Mouse (Mus musculus) right cerebral cortex, postnatal 25 days (tissue): ENCODE data around the gene Dgki.
"Not testable (repeated sequence)": the region's sequence is repeated elsewhere in the genome, so short reads cannot be mapped to it uniquely, and the experiment has no call there.

Source experiments
- DNase-seq: peaks from one replicate; pipeline ENCODE4 v3.0.0; 2022

Gene Dgki

DNA sequence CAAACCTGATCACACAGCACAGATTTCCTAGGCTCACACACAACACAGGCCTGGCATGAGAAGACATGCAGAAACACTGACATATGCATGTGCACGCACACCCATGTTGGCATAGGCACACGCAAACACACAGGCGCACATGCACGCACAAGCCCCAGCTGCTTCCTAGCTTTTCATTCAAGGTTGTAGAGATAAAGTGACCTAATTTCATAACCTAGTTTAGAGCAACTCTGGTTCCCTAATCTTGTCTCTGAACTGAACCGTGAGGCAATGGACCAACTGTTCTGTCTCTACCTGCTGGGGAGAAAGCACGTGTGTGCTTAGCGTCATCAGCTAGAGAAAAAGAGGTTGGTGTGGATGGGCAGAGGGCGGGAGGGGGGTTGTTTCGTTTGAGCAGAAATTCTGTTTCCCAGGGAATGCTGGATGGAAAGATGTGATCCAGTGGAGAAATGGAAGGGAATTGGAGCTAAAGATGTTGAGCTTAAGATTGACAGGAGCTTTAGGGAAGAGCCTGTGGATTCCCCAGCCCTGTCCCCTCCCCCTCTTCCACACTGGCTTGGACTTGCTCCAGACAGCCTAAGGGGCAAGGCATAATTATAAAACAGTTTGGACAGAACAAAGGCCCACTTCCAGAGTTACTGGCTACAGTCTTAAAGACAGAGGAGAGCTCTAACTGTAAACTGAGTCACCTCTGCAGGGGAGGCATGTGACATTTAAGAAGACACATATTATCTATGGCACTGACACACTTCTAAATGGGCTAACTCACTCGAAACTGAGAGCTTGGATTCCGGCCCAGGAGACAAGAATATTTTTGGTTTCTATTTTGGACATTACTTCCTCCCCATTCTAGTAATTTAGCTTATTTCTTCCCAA lies 156.8 kb downstream of the Dgki start:
- DNase-seq = no peak

DNA sequence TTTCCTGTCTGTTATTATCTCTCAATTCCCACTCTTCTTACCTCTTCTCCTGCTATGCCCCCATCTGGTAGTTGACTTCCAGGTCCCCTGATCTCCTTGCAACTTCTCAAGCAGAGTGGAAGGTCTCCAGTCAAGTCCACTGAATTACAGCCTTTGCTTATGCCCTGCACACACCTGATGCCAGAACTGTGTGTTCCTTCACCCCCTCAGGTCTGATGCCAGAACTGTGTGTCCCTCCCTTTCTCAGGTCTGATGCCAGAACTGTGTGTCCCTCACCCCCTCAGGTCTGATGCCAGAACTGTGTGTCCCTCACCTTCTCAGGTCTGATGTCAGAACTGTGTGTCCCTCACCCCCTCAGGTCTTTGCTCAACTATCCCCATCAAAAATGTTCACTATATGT lies 161.2 kb downstream of the Dgki start:
- DNase-seq = no peak

DNA sequence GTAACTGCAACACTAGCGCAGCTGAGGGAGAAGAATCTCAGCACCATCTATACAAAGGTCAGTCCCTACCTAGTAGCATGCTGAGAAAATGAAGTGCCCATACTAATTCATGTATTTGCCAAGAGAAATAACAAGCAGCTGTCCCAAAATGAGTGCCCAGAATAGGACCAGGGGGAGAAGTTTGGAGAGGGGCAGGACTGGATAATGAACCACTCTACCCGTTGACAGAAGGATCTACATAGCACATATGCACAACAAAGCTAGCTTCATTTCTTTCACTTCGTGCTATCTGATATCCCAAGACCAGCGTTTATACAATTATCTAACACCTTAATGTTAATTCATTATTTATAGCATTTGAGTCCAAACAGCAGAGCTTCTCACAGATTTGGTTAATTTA lies 168.7 kb downstream of the Dgki start:
- DNase-seq = no peak

DNA sequence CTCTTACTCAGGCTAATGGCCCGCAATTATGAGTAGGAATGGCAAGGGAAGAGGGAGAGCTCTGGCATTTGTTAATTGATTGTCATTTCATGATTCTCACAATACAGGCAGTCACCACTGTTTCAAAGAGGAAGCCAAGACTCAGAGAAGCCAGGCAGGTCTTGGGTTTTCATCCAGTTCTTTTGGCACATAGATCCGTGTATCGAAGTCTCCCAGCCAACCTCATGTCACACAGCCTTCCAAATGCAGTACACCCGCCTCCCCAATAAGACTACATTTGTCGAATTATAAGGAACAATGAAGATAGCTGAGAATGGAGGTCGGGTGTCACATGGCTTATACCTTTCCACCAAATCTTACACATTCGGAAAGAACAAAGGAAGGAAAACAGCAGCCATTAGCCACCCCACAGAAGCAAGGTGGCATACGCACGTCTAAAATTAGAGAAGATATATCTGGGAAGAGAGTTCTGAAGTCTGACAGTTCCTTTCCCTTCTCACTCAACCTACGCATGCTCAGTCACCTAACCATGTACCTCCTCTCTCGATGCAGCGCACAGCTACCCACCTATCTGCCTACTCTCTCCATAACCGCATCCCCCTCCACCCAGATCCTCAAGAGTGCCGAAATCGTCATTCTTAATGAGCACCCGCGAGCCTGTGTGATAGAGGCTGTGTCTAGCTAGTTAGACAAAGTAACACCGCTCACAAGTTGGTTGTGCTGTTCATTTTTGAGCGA lies 179.4 kb downstream of the Dgki start:
- DNase-seq = no peak

DNA sequence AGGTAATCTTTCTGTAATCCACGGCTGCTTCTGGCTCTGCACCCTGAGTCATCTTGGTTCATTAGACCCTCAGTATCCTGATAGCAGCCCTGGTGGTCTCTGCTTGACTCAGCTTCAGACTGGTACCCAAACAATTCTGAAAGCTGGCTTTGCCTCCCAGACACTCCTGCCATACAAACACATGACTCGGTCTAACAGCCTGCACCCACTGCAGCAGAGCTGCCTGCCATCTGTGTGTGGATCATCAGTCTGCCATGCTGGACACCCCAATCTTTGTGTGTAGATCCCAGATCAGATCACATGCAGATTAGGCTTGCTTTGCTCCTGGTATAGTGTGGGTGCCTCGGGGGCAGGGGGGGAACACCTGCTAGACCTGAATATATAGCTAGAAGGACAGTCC lies 180.8 kb downstream of the Dgki start:
- DNase-seq = no peak

- no peak for DNase-seq
Measured at GRCm38 (mm10) chr6:37113048-37113447, 186.9 kb downstream of the Dgki start.

GRCm38 (mm10) chr6:37106236-37106635 lies 193.7 kb downstream of the Dgki start:
- DNase-seq = not testable (repeated sequence)

DNA sequence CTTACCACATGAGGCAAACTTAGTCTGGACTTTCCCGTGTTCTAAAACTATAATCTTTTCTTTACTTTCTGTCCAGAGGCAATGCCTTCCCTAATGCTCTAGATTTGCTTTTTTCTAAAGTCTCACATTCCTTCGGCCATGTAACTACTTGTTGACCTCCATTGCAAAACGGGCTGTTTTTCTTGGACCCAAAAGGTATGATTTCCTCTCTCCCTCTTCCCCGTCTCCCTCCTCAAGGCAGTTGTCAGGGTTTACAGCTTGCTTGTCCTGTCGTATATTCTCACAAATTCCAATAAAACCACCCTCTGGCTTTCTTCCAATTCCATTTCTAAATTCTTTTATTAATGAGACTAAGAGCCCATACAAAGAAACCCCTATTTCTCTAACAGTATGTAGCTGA lies 199.6 kb downstream of the Dgki start:
- no peak for DNase-seq

- DNase-seq = peak; percentile 80
Measured at GRCm38 (mm10) chr6:37097356-37098155, 202.4 kb downstream of the Dgki start.

GRCm38 (mm10) chr6:37096840-37097305 lies 203.1 kb downstream of the Dgki start:
- peak; percentile 38 for DNase-seq

- no peak for DNase-seq
Measured at GRCm38 (mm10) chr6:37089148-37090111, 210.6 kb downstream of the Dgki start.

GRCm38 (mm10) chr6:37082990-37083389 lies 217.0 kb downstream of the Dgki start:
- no peak for DNase-seq

GRCm38 (mm10) chr6:37072401-37073016 lies 227.5 kb downstream of the Dgki start:
- DNase-seq = no peak

DNA sequence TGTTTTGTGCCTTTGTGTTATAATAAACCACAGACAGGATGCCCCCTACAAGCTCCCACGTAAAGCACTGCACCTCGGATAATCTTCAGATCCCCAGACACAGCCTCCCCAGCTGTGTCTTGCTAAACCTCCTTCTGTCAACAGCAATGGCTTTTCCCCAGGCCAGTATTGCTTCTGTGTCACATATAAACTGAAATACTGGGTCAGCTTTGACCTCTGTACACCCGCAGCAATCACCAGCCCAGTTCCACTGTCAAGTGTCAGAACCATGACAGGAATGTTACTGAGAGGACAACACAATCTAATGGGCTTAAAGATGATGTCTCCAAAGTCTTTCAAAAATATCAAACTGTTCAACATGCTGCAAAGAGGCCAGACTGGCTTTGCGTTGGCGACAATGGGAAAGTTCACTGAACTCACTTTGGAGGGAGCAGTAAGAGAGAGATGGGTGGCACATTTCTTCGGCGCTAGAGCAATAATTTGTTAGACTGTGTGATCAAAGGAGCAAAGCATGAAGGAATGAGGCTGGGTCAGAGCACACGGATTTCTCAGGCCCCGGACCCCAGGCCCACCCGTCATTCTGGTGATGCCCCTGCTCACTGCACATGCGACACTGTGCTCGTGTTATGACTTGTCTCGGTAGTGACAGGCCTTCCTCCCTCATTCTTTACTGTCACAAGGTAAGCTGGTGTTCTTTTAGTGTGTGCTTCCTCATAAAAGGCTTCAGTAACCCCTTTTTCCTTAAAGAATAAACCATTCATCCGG lies 230.0 kb downstream of the Dgki start:
- DNase-seq = no peak

DNA sequence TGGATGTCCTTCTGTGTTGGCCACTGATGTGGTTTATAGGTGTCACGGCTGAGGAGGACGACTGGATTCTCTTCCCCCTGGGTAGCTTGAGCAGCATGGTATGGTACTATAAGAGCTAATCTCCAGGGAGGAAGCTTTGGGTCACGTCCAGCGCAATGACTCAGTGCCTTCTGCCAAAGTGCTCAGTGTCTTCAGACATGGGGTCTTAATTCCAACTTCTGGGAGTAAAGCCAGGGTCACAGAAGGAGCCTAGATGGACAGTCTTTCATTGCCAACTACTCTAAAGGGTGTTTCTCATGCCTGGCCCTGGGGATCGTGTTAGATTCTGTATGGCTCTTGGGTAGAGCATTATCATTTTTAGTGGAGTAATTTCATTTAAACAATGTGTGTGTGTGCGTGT lies 231.2 kb downstream of the Dgki start:
- no peak for DNase-seq

DNA sequence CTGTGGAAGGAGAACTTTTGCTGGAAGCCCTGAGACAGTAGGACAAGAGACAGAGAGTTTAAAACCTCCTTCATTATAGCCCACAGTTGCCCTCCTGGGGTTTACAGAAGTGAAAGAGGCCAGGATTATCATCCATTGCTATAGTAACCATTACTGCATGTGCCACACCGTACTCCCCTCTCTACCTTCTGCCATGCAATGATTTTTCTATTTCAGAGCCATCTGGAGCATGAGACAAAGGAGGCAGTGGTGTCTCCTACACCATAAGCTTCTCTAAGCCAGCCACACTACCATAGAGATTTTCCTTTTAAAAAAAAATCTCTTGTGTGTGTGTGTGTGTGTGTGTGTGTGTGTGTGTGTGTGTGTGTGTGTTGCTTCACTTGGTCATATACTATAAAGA lies 232.6 kb downstream of the Dgki start:
- no peak for DNase-seq

- DNase-seq = no peak
Measured at GRCm38 (mm10) chr6:37064214-37064830, 235.7 kb downstream of the Dgki start.

GRCm38 (mm10) chr6:37063266-37063665 lies 236.7 kb downstream of the Dgki start:
- no peak for DNase-seq

DNA sequence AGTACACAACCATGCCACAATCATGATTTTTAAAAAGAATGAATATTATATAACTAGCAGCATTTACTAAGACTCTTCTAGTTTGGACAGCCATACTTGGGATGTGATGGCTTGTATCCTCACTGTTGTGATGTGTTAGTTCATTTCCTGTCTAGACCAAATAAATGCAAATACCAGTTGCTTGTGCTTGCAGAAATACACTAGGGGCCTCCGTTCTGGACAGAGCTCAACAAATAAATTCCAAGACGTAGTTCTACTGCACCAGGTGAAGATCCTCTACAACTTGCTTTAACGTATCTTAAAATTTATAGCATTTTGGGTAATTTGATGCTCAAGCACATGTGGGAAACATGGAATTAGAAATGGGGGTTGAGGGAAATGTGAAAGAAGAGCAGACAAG lies 239.9 kb downstream of the Dgki start:
- DNase-seq = no peak

GRCm38 (mm10) chr6:37057957-37058356 lies 242.0 kb downstream of the Dgki start:
- DNase-seq = no peak
